Mouse (Mus musculus): Measurements from ENCODE around the gene Olfr1392.

- TF ChIP-seq GATA1 (IDR thresholded peaks at IDR 0.05; ENCODE audit: low read length), result no peak
- TF ChIP-seq TAL1 (IDR thresholded peaks at IDR 0.05; ENCODE audit: low read length), result no peak
These were observed 11.1 kb upstream of the Olfr1392 start for GRCm38 (mm10) chr11:49273834-49274519.

All from erythroblast, embryonic 14.5 days (primary cell).